ENCODE assay signal across 10 mouse cellular contexts in genomic region chr1:39598726-39599125, GRCm38 (mm10). TPM values are rescaled to one million over a fixed set of nuclear protein-coding genes. Genes with fewer than 3 reads are reported as not detected.
A peak's percentile ranks its signal among the peaks of the same experiment; 100 is the strongest.
DNase-seq lines count a peak whose midpoint lies in the region.
"Had no signal": no experiment of that assay in that cellular context is flagged by ENCODE, and none has a peak within 500 bp of the region (broad histone marks: within the 10 kb centered on the region; RNA-seq: fewer than 3 reads in every experiment).

No protein-coding gene starts in this region.

- peak; percentile 31 to 39 for DNase-seq in layer of hippocampus, postnatal 10 days (ENCODE audit: low spot score in 2 of 2)
- DNase-seq in layer of hippocampus, postnatal 25 days (ENCODE audit: extremely low spot score in 1 of 2, low spot score in 1 of 2), result no peak
- peak; percentile 60 for DNase-seq in adrenal gland, postnatal 25 days
- DNase-seq in cerebellum, adult 9-11 months, result peak; percentile 71
- peak; percentile 27 for DNase-seq in retina, postnatal 7 days (ENCODE audit: low read depth, low spot score)
- no peak for DNase-seq in embryo, embryonic 9.5 days (ENCODE audit: extremely low spot score)
- no peak for DNase-seq in urinary bladder, postnatal 25 days (ENCODE audit: low spot score)
- DNase-seq: kidney, adult 18-20 months; thymus, adult 2 months had no signal

RNA-seq across cellular contexts. Expression of gene Rnf149, which starts 21.5 kb away (rescaled TPM):
- 10 to 100 TPM; 29.6 to 29.8 TPM for total RNA-seq in layer of hippocampus, postnatal 10 days (2021)
- total RNA-seq in layer of hippocampus, postnatal 25 days (2021), result 10 to 100 TPM; 30.9 to 31.1 TPM
- 38.9 and 55.6 TPM in 2 replicates for total RNA-seq in adrenal gland, postnatal 25 days (2021)

RNA-seq across cellular contexts. Expression of gene Creg2, which starts 52.5 kb away (rescaled TPM):
- 10 to 100 TPM; 51.6 to 54.2 TPM for total RNA-seq in layer of hippocampus, postnatal 10 days (2021)
- 10 to 100 TPM; 84.2 to 90.8 TPM for total RNA-seq in layer of hippocampus, postnatal 25 days (2021)
- total RNA-seq in adrenal gland, postnatal 25 days (2021), result 0.14 and 0.18 TPM in 2 replicates
- total RNA-seq: heart, postnatal 25 days had no signal

Comparison
In these comparisons a context has a peak if more than half of its experiments do, and no peak if none do; other contexts are left out.
1. DNase-seq: peak in layer of hippocampus, postnatal 10 days (2 of 2), adrenal gland, postnatal 25 days (single experiment), cerebellum, adult 9-11 months (single experiment) and retina, postnatal 7 days (single experiment); none in layer of hippocampus, postnatal 25 days (0 of 2), embryo, embryonic 9.5 days (single experiment) and urinary bladder, postnatal 25 days (single experiment).
2. RNA of gene Creg2, which starts 52.5 kb away (total RNA-seq): 84.2 to 90.8 TPM in layer of hippocampus, postnatal 25 days and 51.6 to 54.2 TPM in layer of hippocampus, postnatal 10 days; 0.14 to 0.18 TPM in adrenal gland, postnatal 25 days; every median in the first group is over 10 times any median in the second.